Mouse (Mus musculus) gastrocnemius, adult 18-20 months (tissue): ENCODE results near the gene Itgb1bp1. TPM values are rescaled to one million over a fixed set of nuclear protein-coding genes. Genes with fewer than 3 reads are reported as not detected.
A peak's percentile ranks its signal among the peaks of the same experiment; 100 is the strongest.

Experiments
- DNase-seq: peaks from one replicate; pipeline ENCODE4 v3.0.0; 2021; ENCODE audit warnings: low spot score
- total RNA-seq, 2 experiments: library from RNA; stranded (reverse); gene quantifications; 2 replicates each; pipeline ENCODE4 v1.2.3; 2021

Gene Itgb1bp1
- total RNA-seq, 2 experiments from 2014 or later, result 37.8 to 38.8 TPM

DNA sequence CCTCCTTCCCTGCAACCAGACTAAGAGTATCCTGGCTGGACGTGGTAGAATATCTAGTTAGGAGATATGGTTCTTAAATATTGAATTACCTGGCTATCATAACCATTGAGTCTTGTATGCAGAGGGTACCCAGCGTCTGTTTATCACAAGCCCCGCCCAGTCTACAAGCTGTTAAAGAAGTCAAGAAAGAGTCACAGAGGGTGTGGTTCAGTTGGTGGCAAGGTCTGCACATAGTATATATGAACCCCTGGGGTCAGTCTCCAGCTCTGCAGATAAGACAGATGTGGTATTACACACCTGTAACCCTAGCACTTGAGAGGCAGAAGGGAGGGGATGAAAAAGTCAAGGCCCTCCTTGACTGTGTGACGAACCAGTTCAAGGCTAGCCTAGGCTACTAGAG is 80.3 kb downstream of the Itgb1bp1 start:
- no peak for DNase-seq

DNA sequence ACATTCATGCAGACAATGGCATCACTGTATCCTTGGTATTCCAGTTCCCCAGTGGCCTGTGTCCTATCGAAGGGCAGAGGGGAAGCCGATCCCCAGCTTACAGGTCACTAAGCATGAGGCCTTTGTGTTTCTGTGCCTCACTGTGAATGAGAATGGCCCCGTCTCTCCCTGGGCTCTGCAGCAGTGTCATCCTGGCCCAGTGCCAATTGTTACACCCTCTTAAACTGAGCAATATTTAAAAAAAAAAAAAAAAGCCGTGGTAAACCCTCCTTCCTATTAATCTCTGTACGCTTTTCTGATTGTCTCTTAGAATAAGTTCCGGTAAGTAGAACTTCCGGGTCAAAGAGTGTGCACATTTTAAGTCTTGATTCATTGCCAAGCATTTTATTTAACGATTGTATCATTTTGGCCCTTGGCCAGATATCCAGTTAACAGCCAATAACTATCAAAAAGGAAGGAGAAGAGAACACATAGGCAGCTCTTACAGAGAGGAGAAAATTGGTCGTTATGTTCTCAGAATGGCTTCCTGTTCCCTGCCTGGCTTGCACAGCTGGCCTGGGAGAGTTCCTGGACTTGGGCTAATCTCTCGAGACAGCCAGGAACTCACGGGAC is 81.3 kb downstream of the Itgb1bp1 start:
- peak; percentile 60 for DNase-seq

GRCm38 (mm10) chr12:21201485-21202269 is 84.4 kb downstream of the Itgb1bp1 start:
- no peak for DNase-seq

- DNase-seq, result no peak
Observed at GRCm38 (mm10) chr12:21200613-21201012, 85.5 kb downstream of the Itgb1bp1 start.

DNA sequence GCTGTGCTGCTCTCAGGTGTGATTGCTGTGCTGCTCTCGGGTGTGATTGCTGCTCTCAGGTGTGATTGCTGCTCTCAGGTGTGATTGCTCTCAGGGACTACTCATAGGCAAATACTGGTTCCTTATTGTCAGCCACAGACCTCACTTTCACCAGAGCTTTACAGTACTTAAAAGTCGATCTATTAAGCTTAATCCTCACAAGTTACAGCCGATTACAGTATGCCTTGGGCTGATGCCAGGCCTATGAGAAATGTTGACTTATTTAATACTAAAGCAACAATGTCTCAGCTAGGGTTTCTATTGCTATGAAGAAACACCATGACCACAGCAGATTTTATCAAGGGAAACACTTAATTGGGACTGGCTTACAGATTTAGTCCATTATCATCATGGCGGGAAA is 89.7 kb downstream of the Itgb1bp1 start:
- DNase-seq, result no peak

GRCm38 (mm10) chr12:21195497-21195896 is 90.6 kb downstream of the Itgb1bp1 start:
- DNase-seq, result no peak

- no peak for DNase-seq
Observed at GRCm38 (mm10) chr12:21191546-21191945, 94.5 kb downstream of the Itgb1bp1 start.

Other genes with a start within 250 kb of the Itgb1bp1 start
- 10 to 100 TPM; 16.5 to 18.6 TPM for gene Cpsf3, start 893 bp downstream of the Itgb1bp1 start, total RNA-seq
- 1 to 10 TPM; 3.3 to 5.3 TPM for gene Iah1, start 30.1 kb upstream of the Itgb1bp1 start, total RNA-seq
- 10 to 100 TPM; 17.1 to 18.7 TPM for gene Adam17, start 87.3 kb upstream of the Itgb1bp1 start, total RNA-seq
- gene Ywhaq, start 131.4 kb upstream of the Itgb1bp1 start, total RNA-seq, result 10 to 100 TPM; 18.7 to 28.8 TPM